Mouse (Mus musculus) midbrain, postnatal 0 days (tissue): ENCODE data around the gene Hspa12b. TPM values are rescaled to one million over a fixed set of nuclear protein-coding genes. Genes with fewer than 3 reads are reported as not detected.

ENCODE experiments used
- ATAC-seq: fragments of 200-750 bp; cut with Nextera tagmentation; 2 replicates; pipeline ENCODE4 v1.8.0; 2017; ENCODE audit warnings: moderate number of reproducible peaks, mild to moderate bottlenecking, moderate TSS enrichment, moderate library complexity; ENCODE audit not compliant: low FRiP score
- DNase-seq: peaks from one replicate; pipeline ENCODE4 v3.0.0-alpha.2; 2015; ENCODE audit warnings: low spot score
- H3K27ac ChIP-seq: fragments of 300-500 bp; sonication (generic); 2 replicates; pipeline ENCODE4 v1.5.1; 2014; ENCODE audit warnings: low read depth, mild to moderate bottlenecking, low read length, mixed read lengths
- H3K27me3 ChIP-seq: fragments of 300-500 bp; sonication (generic); 2 replicates; pipeline ENCODE4 v1.6.1; 2014; ENCODE audit warnings: low read length, control low read depth, mixed read lengths; ENCODE audit not compliant: insufficient read depth
- H3K36me3 ChIP-seq: fragments of 300-500 bp; sonication (generic); 2 replicates; pipeline ENCODE4 v1.6.1; 2014; ENCODE audit warnings: low read length, control low read depth, mixed read lengths; ENCODE audit not compliant: insufficient read depth
- H3K4me1 ChIP-seq: fragments of 300-500 bp; sonication (generic); 2 replicates; pipeline ENCODE4 v1.6.1; 2014; ENCODE audit warnings: mild to moderate bottlenecking, control low read depth, antibody characterized with exemption, low read length, mixed read lengths; ENCODE audit not compliant: insufficient read depth
- H3K4me2 ChIP-seq: fragments of 300-500 bp; sonication (generic); 2 replicates; pipeline ENCODE4 v1.6.1; 2014; ENCODE audit warnings: low read depth, mild to moderate bottlenecking, low read length, mixed read lengths; ENCODE audit not compliant: poor library complexity, severe bottlenecking
- H3K4me3 ChIP-seq: fragments of 300-500 bp; sonication (generic); 2 replicates; pipeline ENCODE4 v1.5.1; 2014; ENCODE audit warnings: low read depth, mild to moderate bottlenecking, low read length, moderate library complexity
- H3K9ac ChIP-seq: fragments of 300-500 bp; sonication (generic); replicated peaks from 2 replicates; pipeline ENCODE4 v1.6.1; 2014; ENCODE audit warnings: mild to moderate bottlenecking, low read length, moderate library complexity, mixed read lengths; ENCODE audit not compliant: poor library complexity, severe bottlenecking
- H3K9me3 ChIP-seq: fragments of 300-500 bp; sonication (generic); 2 replicates; pipeline ENCODE4 v1.6.1; 2016; ENCODE audit warnings: low read length, control low read depth
- CTCF ChIP-seq: IDR thresholded peaks from 2 replicates; pipeline ENCODE4 v1.5.1; 2016; ENCODE audit warnings: antibody characterized with exemption, mild to moderate bottlenecking
- WGBS: fragments of 180-500 bp; shearing (Covaris S2); extraction: QIAGEN DNeasy Blood & Tissue Kit; methylation state at CpG from one replicate; pipeline ENCODE4 v1.1.7; 2014; 5-methylcytosine and 5-hydroxymethylcytosine counted together
- polyA plus RNA-seq: library from polyadenylated mRNA; unstranded; fragments of >200 nt; fragmentation: Nextera tagmentation; extraction: Ambion mirVana; gene quantifications from 2 replicates; pipeline ENCODE4 v1.2.1, GENCODE M21; 2015
- total RNA-seq: library from RNA; depleted of rRNA; stranded (reverse); fragments of >200 nt; gene quantifications from 2 replicates; pipeline ENCODE4 v1.2.3, GENCODE M21; 2014; rRNA removed

Gene Hspa12b
- 10.1 and 11.1 TPM in 2 replicates for total RNA-seq
- 2.9 and 3.2 TPM in 2 replicates for polyA plus RNA-seq

DNA sequence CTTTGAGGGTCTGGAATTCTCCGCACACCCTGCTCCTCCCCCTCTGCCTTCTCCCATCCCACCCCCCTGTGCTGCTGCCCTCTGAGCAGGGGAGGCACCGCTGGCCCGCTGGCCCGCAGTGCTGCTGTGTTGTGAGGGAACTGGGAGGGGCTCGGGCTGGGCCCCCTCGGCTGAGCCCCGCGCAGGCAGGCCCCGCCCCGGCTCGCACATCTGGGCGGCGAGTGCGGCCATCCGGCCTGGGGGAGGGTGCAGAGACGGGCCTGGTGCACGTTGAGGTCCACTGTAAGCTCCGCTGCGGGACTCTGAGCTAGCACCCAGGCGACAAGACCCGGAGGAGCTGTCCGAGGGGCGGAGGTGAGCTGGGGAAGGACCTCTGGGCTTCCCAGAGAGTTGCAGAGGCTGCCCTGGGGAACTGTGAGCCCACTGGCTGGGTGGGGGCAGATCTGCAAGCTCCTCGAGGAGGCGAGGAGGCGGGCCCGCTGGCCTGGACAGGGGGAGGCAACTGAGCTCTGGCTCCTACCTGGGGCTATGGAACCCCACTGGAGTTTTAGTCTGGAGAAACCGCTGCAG lies at the start of gene Hspa12b:
Hspa12b (plus strand) TSS at position 120 of the 570 bp plus-strand sequence.
- ATAC-seq: peak; percentile 73
- Histone ChIP-seq H3K9me3 (no peaks in the 10 kb centered on the region), H3K9ac (peak within 1 kb of the TSS; percentile 64), H3K4me1 (0 out of 2 replicates have a peak, but pooled peaks cover 8% of the 10 kb centered on the region), H3K4me2 (peak within 1 kb of the TSS; percentile 78), H3K27ac (0 out of 2 replicates have a peak within 1 kb of the TSS, but pooled peaks have one; percentile 18), H3K36me3 (no peaks in the 10 kb centered on the region), H3K4me3 (peak within 1 kb of the TSS; percentile 38), H3K27me3 (no peaks in the 10 kb centered on the region)
- TF ChIP-seq CTCF: no peak
- 3% methylated on average over 28 of the region's 28 CpGs for WGBS
- DNase-seq: no peak

DNA sequence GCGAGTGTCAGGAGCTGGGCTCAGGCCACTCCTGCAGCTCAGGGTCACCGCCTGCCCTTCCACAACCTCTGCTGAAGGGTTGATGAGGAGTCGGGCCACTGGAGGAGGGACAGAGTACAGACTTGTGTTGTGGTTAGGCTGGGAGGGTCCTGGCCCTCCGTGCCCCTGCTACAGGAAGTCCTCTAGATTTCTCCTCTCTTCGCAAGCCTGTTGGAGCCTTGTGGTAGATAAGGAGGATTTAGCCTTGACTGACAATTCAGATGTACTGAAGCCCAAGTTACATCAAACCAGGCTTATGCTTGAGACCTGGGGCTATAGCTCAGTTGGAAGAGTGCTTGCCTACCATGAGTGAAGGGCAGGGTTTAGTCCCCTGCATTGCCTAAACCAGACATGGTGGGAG lies 46.6 kb upstream of the Hspa12b start:
- DNase-seq (no peak), ATAC-seq (no peak)
- H3K4me3 ChIP-seq: no peak overlapping the region
- WGBS: 89% methylated on average over 5 of the region's 5 CpGs
- no peaks in the 10 kb centered on the region for H3K9me3 ChIP-seq
- no peaks in the 10 kb centered on the region for H3K4me1 ChIP-seq
- H3K27ac ChIP-seq: no peak overlapping the region
- no peak overlapping the region for H3K4me2 ChIP-seq
- H3K27me3 ChIP-seq: no peaks in the 10 kb centered on the region
- no peaks in the 10 kb centered on the region for H3K36me3 ChIP-seq
- no peak overlapping the region for H3K9ac ChIP-seq
- TF ChIP-seq CTCF: no peak

DNA sequence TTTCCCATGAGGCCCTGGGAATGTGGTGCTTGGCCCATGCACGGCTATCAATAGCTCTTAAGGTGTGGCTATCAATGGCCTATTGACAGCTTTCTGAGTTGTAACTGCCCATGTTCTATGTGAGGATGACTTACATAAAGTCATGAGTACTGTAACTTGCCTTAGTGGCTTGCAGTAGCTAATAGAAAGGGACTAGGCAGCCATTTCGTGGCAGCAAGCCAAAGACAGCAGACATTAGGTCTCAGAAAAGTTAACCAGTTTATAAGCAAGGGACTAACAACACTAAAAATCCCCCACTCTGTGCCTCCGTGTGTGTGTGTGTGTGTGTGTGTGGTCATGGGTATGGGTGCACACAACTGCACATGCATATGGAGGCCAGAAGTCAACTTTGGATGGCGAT lies 42.9 kb upstream of the Hspa12b start:
- no peak for ATAC-seq
- H3K4me1 ChIP-seq: no peaks in the 10 kb centered on the region

DNA sequence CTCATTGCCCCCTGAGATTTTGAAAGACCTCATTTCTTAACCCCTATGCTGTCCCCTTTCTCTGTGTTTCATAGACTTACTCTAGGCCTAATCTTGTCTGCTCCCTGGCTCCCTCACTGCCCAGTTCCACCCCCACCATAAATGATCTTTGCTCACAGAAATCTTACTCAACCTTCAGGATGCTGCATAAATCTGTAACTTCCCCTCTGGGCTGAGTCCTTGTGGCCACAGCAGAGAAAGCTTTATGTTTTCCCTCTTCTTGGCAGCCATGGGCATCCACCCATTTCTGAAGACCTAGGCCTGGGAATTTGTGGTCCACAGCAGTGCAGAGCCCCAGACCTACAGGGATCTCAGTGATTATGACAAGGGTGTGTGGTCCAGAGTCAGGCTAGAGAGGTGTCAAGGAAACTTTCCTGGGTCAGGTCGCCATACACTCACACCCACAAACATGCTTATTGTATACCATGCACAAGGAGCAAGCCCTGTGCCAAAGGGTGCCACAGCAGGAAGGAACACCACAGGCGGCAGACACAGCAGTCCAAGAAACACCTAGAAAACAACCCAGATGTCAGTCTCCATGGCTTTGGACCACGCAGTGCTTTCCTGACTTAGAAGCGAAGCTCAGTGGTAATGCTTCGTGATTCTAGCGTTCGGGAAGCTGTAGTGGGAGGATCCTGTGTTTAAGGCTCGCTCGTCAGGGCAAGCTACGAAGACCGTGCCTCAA lies 40.3 kb upstream of the Hspa12b start, which contains the start of gene Siglec1:
Siglec1 (minus strand) TSS at position 99 of the 724 bp plus-strand sequence.
- Histone ChIP-seq H3K36me3 (no peaks in the 10 kb centered on the region), H3K27me3 (no peaks in the 10 kb centered on the region), H3K9ac (no peak within 1 kb of the TSS), H3K4me1 (no peaks in the 10 kb centered on the region), H3K9me3 (no peaks in the 10 kb centered on the region), H3K4me2 (no peak within 1 kb of the TSS), H3K4me3 (no peak within 1 kb of the TSS), H3K27ac (no peak within 1 kb of the TSS)
- 80% methylated on average over 11 of the region's 11 CpGs for WGBS
- DNase-seq (no peak), ATAC-seq (no peak)
- TF ChIP-seq CTCF: no peak

More for the DNA sequence above, 42.9 kb upstream of the Hspa12b start:
- Histone ChIP-seq H3K4me2 (no peak overlapping the region), H3K4me3 (no peak overlapping the region), H3K9ac (no peak overlapping the region), H3K27me3 (no peaks in the 10 kb centered on the region), H3K36me3 (no peaks in the 10 kb centered on the region), H3K9me3 (no peaks in the 10 kb centered on the region), H3K27ac (no peak overlapping the region)
- WGBS: 91% methylated on average over 4 of the region's 4 CpGs
- no peak for DNase-seq
- no peak for TF ChIP-seq CTCF

DNA sequence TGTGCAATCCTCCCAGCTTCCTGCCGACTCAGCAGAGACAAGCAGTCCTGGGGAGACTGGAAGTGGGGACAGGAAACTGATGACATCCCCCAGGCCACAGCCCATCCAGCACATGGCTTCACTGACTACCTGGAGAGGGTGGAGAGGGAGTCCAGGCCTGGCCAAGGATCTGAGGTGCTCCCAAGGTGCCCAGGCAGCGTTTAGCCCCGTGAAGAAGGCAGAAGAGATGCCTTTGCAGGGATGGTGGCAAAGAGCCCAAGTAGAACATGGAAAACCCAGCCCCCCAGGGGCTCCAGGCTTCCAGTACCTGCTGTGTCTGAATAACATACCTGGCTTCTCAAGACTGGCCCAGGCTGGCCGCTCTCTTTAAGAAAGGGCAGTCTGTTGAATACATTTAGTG lies 38.5 kb upstream of the Hspa12b start:
- no peak overlapping the region for H3K9ac ChIP-seq
- H3K36me3 ChIP-seq: no peaks in the 10 kb centered on the region
- no peaks in the 10 kb centered on the region for H3K27me3 ChIP-seq
- H3K4me1 ChIP-seq: no peaks in the 10 kb centered on the region
- ATAC-seq: no peak
- no peaks in the 10 kb centered on the region for H3K9me3 ChIP-seq
- H3K27ac ChIP-seq: no peak overlapping the region
- 84% methylated on average over 4 of the region's 4 CpGs for WGBS
- no peak overlapping the region for H3K4me3 ChIP-seq
- no peak for DNase-seq
- TF ChIP-seq CTCF: no peak
- H3K4me2 ChIP-seq: no peak overlapping the region

DNA sequence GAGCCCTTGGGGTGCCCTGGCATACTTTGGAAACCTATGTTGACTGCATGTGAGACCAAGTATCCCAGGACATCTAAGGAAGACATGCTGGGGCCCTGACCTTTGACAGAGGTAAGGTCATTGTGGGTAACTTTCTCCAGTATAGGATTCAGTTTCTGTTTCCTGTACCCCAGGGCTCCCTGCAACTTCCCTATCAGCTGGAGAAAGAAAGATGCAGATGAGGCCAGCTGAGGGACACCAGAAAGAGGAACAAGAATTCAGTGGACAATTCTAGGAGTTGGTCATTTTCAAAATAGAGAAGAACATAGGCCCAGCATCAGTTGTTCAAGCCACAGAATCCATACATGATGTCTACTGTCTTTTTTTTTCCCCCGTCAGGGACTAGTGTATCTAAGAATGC lies 37.4 kb upstream of the Hspa12b start:
- 81% methylated on average over 1 of the region's 1 CpGs for WGBS
- ATAC-seq: no peak

More for the DNA sequence above, 37.4 kb upstream of the Hspa12b start:
- Histone ChIP-seq H3K9ac (no peak overlapping the region), H3K27me3 (no peaks in the 10 kb centered on the region), H3K4me3 (no peak overlapping the region), H3K9me3 (no peaks in the 10 kb centered on the region), H3K27ac (no peak overlapping the region), H3K4me2 (no peak overlapping the region), H3K4me1 (no peaks in the 10 kb centered on the region), H3K36me3 (no peaks in the 10 kb centered on the region)
- DNase-seq: no peak
- no peak for TF ChIP-seq CTCF
